Mouse (Mus musculus) liver, postnatal 0 days (tissue): ENCODE results near the gene Smarcd3.

Source experiments
- CTCF ChIP-seq: sonication (generic); IDR thresholded peaks from 2 replicates; pipeline ENCODE4 v1.5.1; 2016; ENCODE audit warnings: antibody characterized with exemption, low read depth
- EP300 ChIP-seq: IDR thresholded peaks from 2 replicates; pipeline ENCODE4 v1.6.1; 2016; ENCODE audit warnings: antibody characterized with exemption, low read depth, mild to moderate bottlenecking

GRCm38 (mm10) chr5:24577183-24577929 lies 46.9 kb downstream of the Smarcd3 start, which contains the start of gene Abcf2:
- TF ChIP-seq CTCF (no peak), EP300 (peak; percentile 70; the same call in 1 of the 2 replicates)
